Mouse (Mus musculus) forebrain, embryonic 10.5 days (tissue): ENCODE results near the gene Cygb. TPM values are rescaled to one million over a fixed set of nuclear protein-coding genes. Genes with fewer than 3 reads are reported as not detected.
"Not testable (repeated sequence)": the region's sequence is repeated elsewhere in the genome, so short reads cannot be mapped to it uniquely, and the experiment has no call there.

Source experiments
- DNase-seq: peaks from one replicate; pipeline ENCODE4 v3.0.0-alpha.2; 2017; ENCODE audit warnings: low spot score; ENCODE audit errors: extremely low spot score
- H3K27ac ChIP-seq: fragments of 300-500 bp; sonication (generic); 2 replicates; pipeline ENCODE4 v1.5.1; 2016; ENCODE audit warnings: mild to moderate bottlenecking
- H3K27me3 ChIP-seq: fragments of 300-500 bp; sonication (generic); 2 replicates; pipeline ENCODE4 v1.6.1; 2016; ENCODE audit warnings: mild to moderate bottlenecking; ENCODE audit not compliant: poor library complexity, severe bottlenecking
- H3K36me3 ChIP-seq: fragments of 300-500 bp; sonication (generic); replicated peaks from 2 replicates; pipeline ENCODE4 v1.6.1; 2016; ENCODE audit warnings: mild to moderate bottlenecking, moderate library complexity
- H3K4me1 ChIP-seq: fragments of 300-500 bp; sonication (generic); 2 replicates; pipeline ENCODE4 v1.6.1; 2016
- H3K4me3 ChIP-seq: fragments of 300-500 bp; sonication (generic); 2 replicates; pipeline ENCODE4 v1.5.1; 2016; ENCODE audit warnings: mild to moderate bottlenecking, moderate library complexity
- H3K9me3 ChIP-seq: fragments of 300-500 bp; sonication (generic); 2 replicates; pipeline ENCODE4 v1.6.1; 2016; ENCODE audit warnings: mild to moderate bottlenecking, moderate library complexity
- WGBS: fragments of 180-500 bp; shearing (Covaris S2); methylation state at CpG from one replicate; pipeline ENCODE4 v1.1.7; 2016; 5-methylcytosine and 5-hydroxymethylcytosine counted together
- polyA plus RNA-seq: library from polyadenylated mRNA; unstranded; fragments of >200 nt; fragmentation: Nextera tagmentation; extraction: Ambion mirVana; gene quantifications from 2 replicates; pipeline ENCODE4 v1.2.1, GENCODE M21; 2016

The Cygb gene
- polyA plus RNA-seq, 1 experiment from 2014 or later = 2.5 TPM

- no peak for DNase-seq
- Histone ChIP-seq H3K27me3 (peaks cover 48% of the 10 kb centered on the region), H3K4me3 (no peak overlapping the region), H3K36me3 (no peaks in the 10 kb centered on the region), H3K27ac (peak overlapping the region; percentile 53; the same call in 1 of the 2 replicates), H3K9me3 (no peaks in the 10 kb centered on the region), H3K4me1 (peaks cover 69% of the 10 kb centered on the region)
- whole genome bisulfite sequencing = 63% methylated on average over 6 of the region's 6 CpGs
Measured at GRCm38 (mm10) chr11:116621258-116621704, 32.8 kb downstream of the Cygb start.

GRCm38 (mm10) chr11:116620559-116621253, 33.4 kb downstream of the Cygb start:
- no peaks in the 10 kb centered on the region for H3K36me3 ChIP-seq
- no peak overlapping the region for H3K4me3 ChIP-seq
- DNase-seq = no peak
- H3K27me3 ChIP-seq = peaks cover 48% of the 10 kb centered on the region
- H3K4me1 ChIP-seq = peaks cover 75% of the 10 kb centered on the region
- H3K27ac ChIP-seq = peak overlapping the region; percentile 53; the same call in 1 of the 2 replicates
- 83% methylated on average over 10 of the region's 10 CpGs for WGBS
- no peaks in the 10 kb centered on the region for H3K9me3 ChIP-seq

GRCm38 (mm10) chr11:116620073-116620472, 34.0 kb downstream of the Cygb start:
- Histone ChIP-seq H3K36me3 (no peaks in the 10 kb centered on the region), H3K9me3 (no peaks in the 10 kb centered on the region), H3K4me3 (no peak overlapping the region), H3K4me1 (peaks cover 81% of the 10 kb centered on the region), H3K27ac (no peak overlapping the region), H3K27me3 (peaks cover 45% of the 10 kb centered on the region)
- 55% methylated on average over 9 of the region's 9 CpGs for WGBS
- DNase-seq = no peak

- WGBS = 93% methylated on average over 8 of the region's 8 CpGs
- Histone ChIP-seq H3K36me3 (no peaks in the 10 kb centered on the region), H3K4me1 (peaks cover 82% of the 10 kb centered on the region), H3K4me3 (no peak overlapping the region), H3K27me3 (peaks cover 40% of the 10 kb centered on the region), H3K9me3 (no peaks in the 10 kb centered on the region), H3K27ac (no peak overlapping the region)
- no peak for DNase-seq
Measured at GRCm38 (mm10) chr11:116619561-116619960, 34.6 kb downstream of the Cygb start.

GRCm38 (mm10) chr11:116619156-116619555, 35.0 kb downstream of the Cygb start:
- no peaks in the 10 kb centered on the region for H3K9me3 ChIP-seq
- no peak overlapping the region for H3K27ac ChIP-seq
- H3K36me3 ChIP-seq = no peaks in the 10 kb centered on the region
- 89% methylated on average over 7 of the region's 7 CpGs for WGBS
- H3K27me3 ChIP-seq = peaks cover 36% of the 10 kb centered on the region
- peaks cover 78% of the 10 kb centered on the region for H3K4me1 ChIP-seq
- no peak overlapping the region for H3K4me3 ChIP-seq
- no peak for DNase-seq

- peaks cover 31% of the 10 kb centered on the region for H3K27me3 ChIP-seq
- 92% methylated on average over 7 of the region's 7 CpGs for WGBS
- no peaks in the 10 kb centered on the region for H3K9me3 ChIP-seq
- DNase-seq = no peak
- H3K4me3 ChIP-seq = no peak overlapping the region
- peaks cover 73% of the 10 kb centered on the region for H3K4me1 ChIP-seq
- H3K36me3 ChIP-seq = no peaks in the 10 kb centered on the region
- H3K27ac ChIP-seq = no peak overlapping the region
Measured at GRCm38 (mm10) chr11:116618666-116619065, 35.4 kb downstream of the Cygb start.

GRCm38 (mm10) chr11:116617641-116618040, 36.5 kb downstream of the Cygb start:
- peaks cover 21% of the 10 kb centered on the region for H3K27me3 ChIP-seq
- H3K4me3 ChIP-seq = no peak overlapping the region
- WGBS = 88% methylated on average over 7 of the region's 7 CpGs
- H3K4me1 ChIP-seq = peaks cover 62% of the 10 kb centered on the region
- DNase-seq = no peak
- no peaks in the 10 kb centered on the region for H3K9me3 ChIP-seq
- H3K27ac ChIP-seq = peak overlapping the region; percentile 21; the same call in 1 of the 2 replicates
- H3K36me3 ChIP-seq = no peaks in the 10 kb centered on the region

GRCm38 (mm10) chr11:116616438-116617118, 37.5 kb downstream of the Cygb start:
- Histone ChIP-seq H3K4me3 (no peak overlapping the region), H3K27me3 (peaks cover 10% of the 10 kb centered on the region), H3K9me3 (no peaks in the 10 kb centered on the region), H3K27ac (peak overlapping the region; percentile 61), H3K4me1 (peaks cover 52% of the 10 kb centered on the region), H3K36me3 (no peaks in the 10 kb centered on the region)
- WGBS = 80% methylated on average over 10 of the region's 10 CpGs
- DNase-seq = no peak

GRCm38 (mm10) chr11:116615735-116616437, 38.2 kb downstream of the Cygb start:
- peaks cover 6% of the 10 kb centered on the region for H3K27me3 ChIP-seq
- peaks cover 45% of the 10 kb centered on the region for H3K4me1 ChIP-seq
- H3K9me3 ChIP-seq = no peaks in the 10 kb centered on the region
- H3K4me3 ChIP-seq = peak overlapping the region; percentile 8; the same call in 1 of the 2 replicates
- peak overlapping the region; percentile 61 for H3K27ac ChIP-seq
- WGBS = 53% methylated on average over 15 of the region's 15 CpGs
- no peak for DNase-seq
- H3K36me3 ChIP-seq = no peaks in the 10 kb centered on the region

- no peaks in the 10 kb centered on the region for H3K27me3 ChIP-seq
- H3K27ac ChIP-seq = no peak overlapping the region
- H3K36me3 ChIP-seq = no peaks in the 10 kb centered on the region
- no peak overlapping the region for H3K4me3 ChIP-seq
- peaks cover 36% of the 10 kb centered on the region for H3K4me1 ChIP-seq
- DNase-seq = no peak
- 92% methylated on average over 6 of the region's 6 CpGs for WGBS
- H3K9me3 ChIP-seq = no peaks in the 10 kb centered on the region
Measured at GRCm38 (mm10) chr11:116613234-116613633, 40.9 kb downstream of the Cygb start.

- Histone ChIP-seq H3K27ac (no peak overlapping the region), H3K4me3 (no peak overlapping the region), H3K27me3 (no peaks in the 10 kb centered on the region), H3K9me3 (no peaks in the 10 kb centered on the region), H3K4me1 (peaks cover 34% of the 10 kb centered on the region), H3K36me3 (no peaks in the 10 kb centered on the region)
- WGBS = 91% methylated on average over 1 of the region's 1 CpGs
- no peak for DNase-seq
Measured at GRCm38 (mm10) chr11:116612554-116612953, 41.6 kb downstream of the Cygb start.

GRCm38 (mm10) chr11:116611883-116612282, 42.2 kb downstream of the Cygb start:
- no peaks in the 10 kb centered on the region for H3K9me3 ChIP-seq
- no peaks in the 10 kb centered on the region for H3K27me3 ChIP-seq
- H3K27ac ChIP-seq = no peak overlapping the region
- no peak for DNase-seq
- 92% methylated on average over 9 of the region's 9 CpGs for WGBS
- no peaks in the 10 kb centered on the region for H3K36me3 ChIP-seq
- H3K4me1 ChIP-seq = peaks cover 33% of the 10 kb centered on the region
- H3K4me3 ChIP-seq = no peak overlapping the region

GRCm38 (mm10) chr11:116611168-116611567, 42.9 kb downstream of the Cygb start:
- peaks cover 26% of the 10 kb centered on the region for H3K4me1 ChIP-seq
- H3K27ac ChIP-seq, H3K9me3 ChIP-seq, DNase-seq, H3K4me3 ChIP-seq, H3K36me3 ChIP-seq, H3K27me3 ChIP-seq: not testable (repeated sequence)
- WGBS = 90% methylated on average over 9 of the region's 9 CpGs
